Mouse (Mus musculus) megakaryocyte, embryonic 14.5 days (primary cell): ENCODE measurements around the gene Calr. TPM values are rescaled to one million over a fixed set of nuclear protein-coding genes. Genes with fewer than 3 reads are reported as not detected.

Source experiments
- H3K27me3 ChIP-seq: replicated peaks from 2 replicates; pipeline ENCODE3; 2012; ENCODE audit warnings: inconsistent platforms
- H3K36me3 ChIP-seq: replicated peaks from 2 replicates; pipeline ENCODE3; 2012; ENCODE audit warnings: low read length, inconsistent platforms, mixed read lengths
- H3K4me1 ChIP-seq: 2 replicates; pipeline ENCODE4 v1.6.1; 2012; ENCODE audit warnings: inconsistent platforms
- H3K4me3 ChIP-seq: replicated peaks from 2 replicates; pipeline ENCODE3; 2012; ENCODE audit warnings: moderate library complexity, mild to moderate bottlenecking, inconsistent platforms
- H3K9me3 ChIP-seq: 2 replicates; pipeline ENCODE4 v1.6.1; 2012; ENCODE audit warnings: inconsistent platforms
- FLI1 ChIP-seq: IDR thresholded peaks from 2 replicates; pipeline ENCODE4 v1.6.1; 2012; ENCODE audit warnings: low read length, inconsistent platforms, mixed read lengths
- GATA1 ChIP-seq: IDR thresholded peaks from 3 replicates; pipeline ENCODE4 v1.6.1; 2012; ENCODE audit warnings: mixed read lengths, low read length, inconsistent platforms, borderline replicate concordance
- polyA plus RNA-seq: library from polyadenylated mRNA; stranded (reverse); fragments of >175 nt; gene quantifications from 2 replicates; pipeline ENCODE4 v1.2.3, GENCODE M21; 2012; ENCODE audit warnings: low replicate concordance; ENCODE audit not compliant: insufficient read depth

The Calr gene
- polyA plus RNA-seq, 1 experiment: 510 TPM

GRCm38 (mm10) chr8:84815547-84815946 lies 31.2 kb downstream of the Calr start:
- TF ChIP-seq GATA1: no peak
- no peak for TF ChIP-seq FLI1
- Histone ChIP-seq H3K4me3 (peak overlapping the region; percentile 76), H3K36me3 (no peaks in the 10 kb centered on the region), H3K27me3 (peaks cover 23% of the 10 kb centered on the region), H3K4me1 (peaks cover 53% of the 10 kb centered on the region), H3K9me3 (no peaks in the 10 kb centered on the region)

- TF ChIP-seq GATA1 (no peak), FLI1 (no peak)
- Histone ChIP-seq H3K9me3 (no peaks in the 10 kb centered on the region), H3K4me1 (peaks cover 51% of the 10 kb centered on the region), H3K4me3 (peak overlapping the region; percentile 76), H3K27me3 (peaks cover 23% of the 10 kb centered on the region), H3K36me3 (no peaks in the 10 kb centered on the region)
These were observed 31.9 kb downstream of the Calr start for GRCm38 (mm10) chr8:84814555-84815441.

GRCm38 (mm10) chr8:84814240-84814554 lies 32.5 kb downstream of the Calr start:
- no peaks in the 10 kb centered on the region for H3K9me3 ChIP-seq
- peaks cover 51% of the 10 kb centered on the region for H3K4me1 ChIP-seq
- no peaks in the 10 kb centered on the region for H3K36me3 ChIP-seq
- no peak overlapping the region for H3K4me3 ChIP-seq
- TF ChIP-seq FLI1 (no peak), GATA1 (no peak)
- H3K27me3 ChIP-seq: peaks cover 26% of the 10 kb centered on the region

GRCm38 (mm10) chr8:84813830-84814229 lies 32.9 kb downstream of the Calr start:
- peaks cover 55% of the 10 kb centered on the region for H3K4me1 ChIP-seq
- no peaks in the 10 kb centered on the region for H3K9me3 ChIP-seq
- H3K4me3 ChIP-seq: no peak overlapping the region
- no peaks in the 10 kb centered on the region for H3K36me3 ChIP-seq
- peaks cover 29% of the 10 kb centered on the region for H3K27me3 ChIP-seq
- no peak for TF ChIP-seq GATA1
- TF ChIP-seq FLI1: no peak

- Histone ChIP-seq H3K9me3 (no peaks in the 10 kb centered on the region), H3K27me3 (peaks cover 31% of the 10 kb centered on the region)
- TF ChIP-seq GATA1 (no peak), FLI1 (no peak)
These were observed 33.7 kb downstream of the Calr start for GRCm38 (mm10) chr8:84813059-84813458.

GRCm38 (mm10) chr8:84811303-84811702 lies 35.4 kb downstream of the Calr start:
- H3K4me3 ChIP-seq: peak overlapping the region; percentile 89
- H3K9me3 ChIP-seq: peaks cover 1% of the 10 kb centered on the region
- no peak for TF ChIP-seq FLI1
- no peak for TF ChIP-seq GATA1
- peaks cover 31% of the 10 kb centered on the region for H3K27me3 ChIP-seq
- H3K4me1 ChIP-seq: peaks cover 57% of the 10 kb centered on the region
- no peaks in the 10 kb centered on the region for H3K36me3 ChIP-seq

More at GRCm38 (mm10) chr8:84813059-84813458, 33.7 kb downstream of the Calr start:
- Histone ChIP-seq H3K4me1 (peaks cover 57% of the 10 kb centered on the region), H3K4me3 (no peak overlapping the region), H3K36me3 (no peaks in the 10 kb centered on the region)

GRCm38 (mm10) chr8:84810896-84811295 lies 35.8 kb downstream of the Calr start:
- H3K27me3 ChIP-seq: peaks cover 35% of the 10 kb centered on the region
- peak overlapping the region; percentile 89 for H3K4me3 ChIP-seq
- TF ChIP-seq GATA1 (no peak), FLI1 (no peak)
- no peaks in the 10 kb centered on the region for H3K36me3 ChIP-seq
- peaks cover 5% of the 10 kb centered on the region for H3K9me3 ChIP-seq
- H3K4me1 ChIP-seq: peaks cover 53% of the 10 kb centered on the region

- Histone ChIP-seq H3K27me3 (peaks cover 45% of the 10 kb centered on the region), H3K4me3 (no peak overlapping the region), H3K4me1 (peaks cover 46% of the 10 kb centered on the region), H3K36me3 (no peaks in the 10 kb centered on the region), H3K9me3 (peaks cover 11% of the 10 kb centered on the region)
- no peak for TF ChIP-seq GATA1
- no peak for TF ChIP-seq FLI1
These were observed 36.8 kb downstream of the Calr start for GRCm38 (mm10) chr8:84809941-84810280.

GRCm38 (mm10) chr8:84809109-84809940 lies 37.4 kb downstream of the Calr start:
- Histone ChIP-seq H3K4me3 (peak overlapping the region; percentile 44), H3K36me3 (no peaks in the 10 kb centered on the region), H3K27me3 (peaks cover 49% of the 10 kb centered on the region), H3K9me3 (peaks cover 11% of the 10 kb centered on the region), H3K4me1 (peaks cover 40% of the 10 kb centered on the region)
- TF ChIP-seq GATA1: no peak
- TF ChIP-seq FLI1: no peak

GRCm38 (mm10) chr8:84806031-84806430 lies 40.7 kb downstream of the Calr start:
- Histone ChIP-seq H3K27me3 (peaks cover 56% of the 10 kb centered on the region), H3K36me3 (no peaks in the 10 kb centered on the region)
- TF ChIP-seq FLI1 (no peak), GATA1 (no peak)

More at GRCm38 (mm10) chr8:84806031-84806430, 40.7 kb downstream of the Calr start:
- H3K4me1 ChIP-seq: peaks cover 19% of the 10 kb centered on the region
- H3K4me3 ChIP-seq: no peak overlapping the region
- peaks cover 11% of the 10 kb centered on the region for H3K9me3 ChIP-seq
